Mouse (Mus musculus): ENCODE results near the gene Olfr985. TPM values are rescaled to one million over a fixed set of nuclear protein-coding genes. Genes with fewer than 3 reads are reported as not detected.

The Olfr985 gene
- not detected in 2 replicates for polyA plus RNA-seq (2012; ENCODE audit: insufficient read depth, insufficient read length, missing spikeins)

GRCm38 (mm10) chr9:40130084-40130483 lies at the start of gene Olfr985:
Gene Olfr985 (minus strand): TSS chr9:40130184.
- Histone ChIP-seq H3K27ac (ENCODE audit: insufficient read depth, low read depth, low read length) (no peak within 1 kb of the TSS), H3K4me3 (ENCODE audit: insufficient read depth, low read length) (no peak within 1 kb of the TSS), H3K4me1 (ENCODE audit: control insufficient read depth, insufficient read depth, low read length) (peaks cover 3% of the 10 kb centered on the region; the same call in 1 of the 2 replicates)
- no peak for TF ChIP-seq POLR2A (IDR thresholded peaks at IDR 0.05; ENCODE audit: borderline replicate concordance, low read depth, low read length)
- TF ChIP-seq CTCF (IDR thresholded peaks at IDR 0.05; ENCODE audit: low read depth, low read length) = no peak

GRCm38 (mm10) chr9:40177017-40177416 lies 47.0 kb upstream of the Olfr985 start:
- H3K4me3 ChIP-seq (ENCODE audit: insufficient read depth, low read length) = no peak overlapping the region
- H3K4me1 ChIP-seq (ENCODE audit: control insufficient read depth, insufficient read depth, low read length) = no peaks in the 10 kb centered on the region
- no peak overlapping the region for H3K27ac ChIP-seq (ENCODE audit: insufficient read depth, low read depth, low read length)
- TF ChIP-seq CTCF (IDR thresholded peaks at IDR 0.05; ENCODE audit: low read depth, low read length) (no peak), POLR2A (IDR thresholded peaks at IDR 0.05; ENCODE audit: borderline replicate concordance, low read depth, low read length) (no peak)

GRCm38 (mm10) chr9:40166446-40166845 lies 36.5 kb upstream of the Olfr985 start:
- Histone ChIP-seq H3K27ac (ENCODE audit: insufficient read depth, low read depth, low read length) (no peak overlapping the region), H3K4me3 (ENCODE audit: insufficient read depth, low read length) (no peak overlapping the region), H3K4me1 (ENCODE audit: control insufficient read depth, insufficient read depth, low read length) (no peaks in the 10 kb centered on the region)
- TF ChIP-seq POLR2A (IDR thresholded peaks at IDR 0.05; ENCODE audit: borderline replicate concordance, low read depth, low read length) = no peak
- TF ChIP-seq CTCF (IDR thresholded peaks at IDR 0.05; ENCODE audit: low read depth, low read length) = no peak

GRCm38 (mm10) chr9:40155118-40155644 lies 25.2 kb upstream of the Olfr985 start:
- Histone ChIP-seq H3K27ac (ENCODE audit: insufficient read depth, low read depth, low read length) (no peak overlapping the region), H3K4me3 (ENCODE audit: insufficient read depth, low read length) (no peak overlapping the region), H3K4me1 (ENCODE audit: control insufficient read depth, insufficient read depth, low read length) (no peaks in the 10 kb centered on the region)
- TF ChIP-seq CTCF (IDR thresholded peaks at IDR 0.05; ENCODE audit: low read depth, low read length) (no peak), POLR2A (IDR thresholded peaks at IDR 0.05; ENCODE audit: borderline replicate concordance, low read depth, low read length) (no peak)

GRCm38 (mm10) chr9:40141544-40141943 lies 11.6 kb upstream of the Olfr985 start:
- Histone ChIP-seq H3K4me1 (ENCODE audit: control insufficient read depth, insufficient read depth, low read length) (peaks cover 10% of the 10 kb centered on the region), H3K27ac (ENCODE audit: insufficient read depth, low read depth, low read length) (no peak overlapping the region), H3K4me3 (ENCODE audit: insufficient read depth, low read length) (no peak overlapping the region)
- TF ChIP-seq POLR2A (IDR thresholded peaks at IDR 0.05; ENCODE audit: borderline replicate concordance, low read depth, low read length) = no peak
- TF ChIP-seq CTCF (IDR thresholded peaks at IDR 0.05; ENCODE audit: low read depth, low read length) = no peak

- peaks cover 14% of the 10 kb centered on the region for H3K4me1 ChIP-seq (ENCODE audit: control insufficient read depth, insufficient read depth, low read length)
- no peak overlapping the region for H3K4me3 ChIP-seq (ENCODE audit: insufficient read depth, low read length)
- no peak overlapping the region for H3K27ac ChIP-seq (ENCODE audit: insufficient read depth, low read depth, low read length)
- TF ChIP-seq CTCF (IDR thresholded peaks at IDR 0.05; ENCODE audit: low read depth, low read length) = no peak
- TF ChIP-seq POLR2A (IDR thresholded peaks at IDR 0.05; ENCODE audit: borderline replicate concordance, low read depth, low read length) = no peak
These were observed 9.5 kb upstream of the Olfr985 start for GRCm38 (mm10) chr9:40139484-40139883.

- no peak for TF ChIP-seq CTCF (IDR thresholded peaks at IDR 0.05; ENCODE audit: low read depth, low read length)
- Histone ChIP-seq H3K4me3 (ENCODE audit: insufficient read depth, low read length) (no peak overlapping the region), H3K27ac (ENCODE audit: insufficient read depth, low read depth, low read length) (no peak overlapping the region), H3K4me1 (ENCODE audit: control insufficient read depth, insufficient read depth, low read length) (peaks cover 14% of the 10 kb centered on the region)
These were observed 7.2 kb upstream of the Olfr985 start for GRCm38 (mm10) chr9:40136987-40137688.

- no peak for TF ChIP-seq CTCF (IDR thresholded peaks at IDR 0.05; ENCODE audit: low read depth, low read length)
- TF ChIP-seq POLR2A (IDR thresholded peaks at IDR 0.05; ENCODE audit: borderline replicate concordance, low read depth, low read length) = no peak
- H3K27ac ChIP-seq (ENCODE audit: insufficient read depth, low read depth, low read length) = no peak overlapping the region
- H3K4me3 ChIP-seq (ENCODE audit: insufficient read depth, low read length) = no peak overlapping the region
- no peaks in the 10 kb centered on the region for H3K4me1 ChIP-seq (ENCODE audit: control insufficient read depth, insufficient read depth, low read length)
These were observed 572 bp upstream of the Olfr985 start for GRCm38 (mm10) chr9:40130556-40130955.

GRCm38 (mm10) chr9:40117287-40117659 lies 12.7 kb downstream of the Olfr985 start:
- H3K4me1 ChIP-seq (ENCODE audit: control insufficient read depth, insufficient read depth, low read length) = peaks cover 7% of the 10 kb centered on the region
- H3K4me3 ChIP-seq (ENCODE audit: insufficient read depth, low read length) = peak overlapping the region; percentile 39
- TF ChIP-seq CTCF (IDR thresholded peaks at IDR 0.05; ENCODE audit: low read depth, low read length) (no peak), POLR2A (IDR thresholded peaks at IDR 0.05; ENCODE audit: borderline replicate concordance, low read depth, low read length) (no peak)
- peak overlapping the region; percentile 57 for H3K27ac ChIP-seq (ENCODE audit: insufficient read depth, low read depth, low read length)

GRCm38 (mm10) chr9:40116645-40117286 lies 13.2 kb downstream of the Olfr985 start:
- TF ChIP-seq POLR2A (IDR thresholded peaks at IDR 0.05; ENCODE audit: borderline replicate concordance, low read depth, low read length) (no peak), CTCF (IDR thresholded peaks at IDR 0.05; ENCODE audit: low read depth, low read length) (no peak)
- Histone ChIP-seq H3K27ac (ENCODE audit: insufficient read depth, low read depth, low read length) (peak overlapping the region; percentile 57), H3K4me3 (ENCODE audit: insufficient read depth, low read length) (peak overlapping the region; percentile 39), H3K4me1 (ENCODE audit: control insufficient read depth, insufficient read depth, low read length) (peaks cover 7% of the 10 kb centered on the region)

Data from bone marrow macrophage, adult 2 months (primary cell).